Mouse (Mus musculus): ENCODE data around the gene Zfp341. TPM values are rescaled to one million over a fixed set of nuclear protein-coding genes. Genes with fewer than 3 reads are reported as not detected.

Gene Zfp341
- polyA plus RNA-seq, 1 experiment from 2014 or later: 2.0 TPM

DNA sequence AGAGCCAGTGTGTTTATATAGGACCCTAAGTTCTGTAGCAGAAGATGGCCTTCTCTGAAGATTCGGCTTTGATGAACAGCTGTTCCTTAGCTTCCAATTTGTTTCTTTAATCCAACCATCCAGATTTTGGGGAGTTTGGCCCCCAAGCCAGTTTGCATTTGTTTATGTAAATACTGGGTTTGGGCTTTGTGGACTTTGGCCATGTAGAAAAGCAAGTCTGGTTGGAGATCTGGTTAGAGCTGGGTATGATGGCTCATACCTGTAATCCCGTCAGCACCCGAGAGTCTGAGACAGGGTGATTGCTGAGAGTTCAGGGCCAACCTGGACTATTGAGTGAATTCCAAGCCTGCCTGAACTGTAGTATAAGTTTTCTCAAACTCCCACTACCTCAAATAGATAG lies 72.7 kb downstream of the Zfp341 start:
- peaks cover 30% of the 10 kb centered on the region for H3K4me1 ChIP-seq (ENCODE audit: control insufficient read depth, insufficient read depth, low read length)
- whole genome bisulfite sequencing: 96% methylated on average over 3 of the region's 3 CpGs
- ATAC-seq (ENCODE audit: low read depth): no peak

DNA sequence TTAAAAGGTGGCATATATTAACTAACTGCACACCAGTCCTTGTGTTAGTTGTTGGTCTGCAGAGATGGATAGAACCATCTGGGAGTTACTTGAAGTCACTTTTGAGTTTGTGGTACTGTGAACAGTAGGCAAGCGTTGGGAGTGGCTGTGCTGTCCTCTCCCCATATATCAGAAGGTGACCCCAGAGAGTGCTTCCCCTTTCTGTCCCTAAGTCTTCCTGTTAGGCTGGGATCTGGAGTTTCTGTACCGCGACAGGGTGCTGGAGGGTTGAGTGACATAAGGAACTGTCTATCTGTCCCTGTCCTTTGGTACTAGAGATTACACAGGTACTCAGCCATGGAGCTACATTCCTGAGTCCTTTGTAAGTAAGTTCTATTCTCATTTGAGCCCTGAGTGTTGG lies 73.7 kb downstream of the Zfp341 start:
- Histone ChIP-seq H3K9ac (replicated peaks; ENCODE audit: low read depth, low read length) (no peak overlapping the region), H3K36me3 (ENCODE audit: control insufficient read depth, insufficient read depth, low read length) (no peaks in the 10 kb centered on the region), H3K4me3 (ENCODE audit: low read depth, low read length) (no peak overlapping the region), H3K4me1 (ENCODE audit: control insufficient read depth, insufficient read depth, low read length) (peaks cover 28% of the 10 kb centered on the region), H3K4me2 (ENCODE audit: low read depth, low read length) (no peak overlapping the region), H3K9me3 (ENCODE audit: control insufficient read depth, low read length) (no peaks in the 10 kb centered on the region), H3K27ac (ENCODE audit: low read depth, low read length) (no peak overlapping the region), H3K27me3 (ENCODE audit: control insufficient read depth, insufficient read depth, low read length) (no peaks in the 10 kb centered on the region)
- 83% methylated on average over 3 of the region's 3 CpGs for WGBS
- ATAC-seq (ENCODE audit: low read depth): no peak

More for the DNA sequence above, 72.7 kb downstream of the Zfp341 start:
- H3K27ac ChIP-seq (ENCODE audit: low read depth, low read length): no peak overlapping the region
- H3K4me3 ChIP-seq (ENCODE audit: low read depth, low read length): no peak overlapping the region
- no peak overlapping the region for H3K9ac ChIP-seq (replicated peaks; ENCODE audit: low read depth, low read length)
- H3K36me3 ChIP-seq (ENCODE audit: control insufficient read depth, insufficient read depth, low read length): no peaks in the 10 kb centered on the region
- no peak overlapping the region for H3K4me2 ChIP-seq (ENCODE audit: low read depth, low read length)
- no peaks in the 10 kb centered on the region for H3K9me3 ChIP-seq (ENCODE audit: control insufficient read depth, low read length)
- H3K27me3 ChIP-seq (ENCODE audit: control insufficient read depth, insufficient read depth, low read length): no peaks in the 10 kb centered on the region

- Histone ChIP-seq H3K27me3 (ENCODE audit: control insufficient read depth, insufficient read depth, low read length) (no peaks in the 10 kb centered on the region), H3K4me3 (ENCODE audit: low read depth, low read length) (no peak overlapping the region), H3K4me1 (ENCODE audit: control insufficient read depth, insufficient read depth, low read length) (peaks cover 15% of the 10 kb centered on the region), H3K36me3 (ENCODE audit: control insufficient read depth, insufficient read depth, low read length) (peaks cover 12% of the 10 kb centered on the region), H3K4me2 (ENCODE audit: low read depth, low read length) (no peak overlapping the region), H3K9me3 (ENCODE audit: control insufficient read depth, low read length) (no peaks in the 10 kb centered on the region), H3K27ac (ENCODE audit: low read depth, low read length) (no peak overlapping the region), H3K9ac (replicated peaks; ENCODE audit: low read depth, low read length) (no peak overlapping the region)
- 89% methylated on average over 14 of the region's 14 CpGs for WGBS
- ATAC-seq (ENCODE audit: low read depth): no peak
Measured at GRCm38 (mm10) chr2:154689391-154689790, 76.3 kb downstream of the Zfp341 start.

DNA sequence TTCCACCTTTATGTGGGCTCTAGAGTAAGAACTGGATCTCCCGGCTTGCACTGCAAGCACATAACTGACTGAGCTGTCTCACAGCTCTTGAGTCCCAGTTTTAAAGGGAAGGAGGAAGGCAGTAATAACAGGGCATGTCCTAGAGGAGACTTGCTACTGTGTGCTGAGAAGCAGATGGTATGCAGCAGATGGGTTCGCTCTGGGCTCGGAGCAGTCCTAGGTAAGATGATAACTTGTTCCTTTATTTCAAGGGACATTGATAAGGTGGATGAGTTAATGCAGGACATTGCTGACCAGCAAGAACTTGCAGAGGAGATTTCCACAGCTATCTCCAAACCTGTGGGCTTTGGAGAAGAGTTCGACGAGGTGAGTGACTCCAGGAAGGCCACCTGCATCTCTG lies 77.9 kb downstream of the Zfp341 start:
- Histone ChIP-seq H3K9ac (replicated peaks; ENCODE audit: low read depth, low read length) (no peak overlapping the region), H3K27me3 (ENCODE audit: control insufficient read depth, insufficient read depth, low read length) (no peaks in the 10 kb centered on the region), H3K4me3 (ENCODE audit: low read depth, low read length) (no peak overlapping the region), H3K36me3 (ENCODE audit: control insufficient read depth, insufficient read depth, low read length) (peaks cover 15% of the 10 kb centered on the region), H3K27ac (ENCODE audit: low read depth, low read length) (no peak overlapping the region), H3K9me3 (ENCODE audit: control insufficient read depth, low read length) (no peaks in the 10 kb centered on the region), H3K4me1 (ENCODE audit: control insufficient read depth, insufficient read depth, low read length) (peaks cover 1% of the 10 kb centered on the region; the same call in 1 of the 2 replicates), H3K4me2 (ENCODE audit: low read depth, low read length) (no peak overlapping the region)
- 95% methylated on average over 5 of the region's 5 CpGs for WGBS
- ATAC-seq (ENCODE audit: low read depth): no peak

- Histone ChIP-seq H3K4me3 (ENCODE audit: low read depth, low read length) (no peak overlapping the region), H3K27me3 (ENCODE audit: control insufficient read depth, insufficient read depth, low read length) (no peaks in the 10 kb centered on the region), H3K9ac (replicated peaks; ENCODE audit: low read depth, low read length) (no peak overlapping the region), H3K36me3 (ENCODE audit: control insufficient read depth, insufficient read depth, low read length) (peaks cover 15% of the 10 kb centered on the region), H3K4me2 (ENCODE audit: low read depth, low read length) (no peak overlapping the region), H3K4me1 (ENCODE audit: control insufficient read depth, insufficient read depth, low read length) (no peaks in the 10 kb centered on the region), H3K27ac (ENCODE audit: low read depth, low read length) (no peak overlapping the region), H3K9me3 (ENCODE audit: control insufficient read depth, low read length) (no peaks in the 10 kb centered on the region)
- WGBS: 78% methylated on average over 11 of the region's 11 CpGs
- no peak for ATAC-seq (ENCODE audit: low read depth)
Measured at GRCm38 (mm10) chr2:154693186-154693940, 80.3 kb downstream of the Zfp341 start.

- WGBS: 87% methylated on average over 12 of the region's 12 CpGs
- peaks cover 15% of the 10 kb centered on the region for H3K36me3 ChIP-seq (ENCODE audit: control insufficient read depth, insufficient read depth, low read length)
- no peak overlapping the region for H3K27ac ChIP-seq (ENCODE audit: low read depth, low read length)
- H3K9me3 ChIP-seq (ENCODE audit: control insufficient read depth, low read length): no peaks in the 10 kb centered on the region
- no peak overlapping the region for H3K4me2 ChIP-seq (ENCODE audit: low read depth, low read length)
- H3K4me3 ChIP-seq (ENCODE audit: low read depth, low read length): no peak overlapping the region
- no peaks in the 10 kb centered on the region for H3K4me1 ChIP-seq (ENCODE audit: control insufficient read depth, insufficient read depth, low read length)
- no peaks in the 10 kb centered on the region for H3K27me3 ChIP-seq (ENCODE audit: control insufficient read depth, insufficient read depth, low read length)
- ATAC-seq (ENCODE audit: low read depth): no peak
- H3K9ac ChIP-seq (replicated peaks; ENCODE audit: low read depth, low read length): no peak overlapping the region
Measured at GRCm38 (mm10) chr2:154693941-154694256, 80.8 kb downstream of the Zfp341 start.

DNA sequence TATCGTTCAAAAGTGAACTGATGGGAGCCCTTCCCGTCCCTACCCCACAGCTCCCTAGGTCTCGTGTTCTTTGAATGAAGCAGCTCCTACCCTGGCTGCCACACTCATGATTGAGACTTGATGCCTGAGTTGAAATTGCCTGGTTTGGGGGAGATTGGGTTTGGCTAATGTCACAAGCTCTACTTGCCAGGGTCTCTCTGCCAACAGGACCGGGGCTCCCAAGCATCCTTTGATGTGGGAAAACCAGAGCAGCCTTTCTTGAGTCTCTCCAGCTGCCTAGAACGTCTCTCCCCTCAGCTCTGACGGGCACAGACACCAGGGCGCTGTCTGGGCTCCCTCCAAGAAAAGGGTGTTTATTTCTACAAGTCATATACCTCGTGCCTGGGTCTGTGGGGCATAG lies 82.6 kb downstream of the Zfp341 start:
- Histone ChIP-seq H3K27me3 (ENCODE audit: control insufficient read depth, insufficient read depth, low read length) (no peaks in the 10 kb centered on the region), H3K9ac (replicated peaks; ENCODE audit: low read depth, low read length) (no peak overlapping the region), H3K27ac (ENCODE audit: low read depth, low read length) (no peak overlapping the region), H3K9me3 (ENCODE audit: control insufficient read depth, low read length) (no peaks in the 10 kb centered on the region), H3K4me3 (ENCODE audit: low read depth, low read length) (no peak overlapping the region), H3K4me1 (ENCODE audit: control insufficient read depth, insufficient read depth, low read length) (no peaks in the 10 kb centered on the region), H3K36me3 (ENCODE audit: control insufficient read depth, insufficient read depth, low read length) (peaks cover 15% of the 10 kb centered on the region), H3K4me2 (ENCODE audit: low read depth, low read length) (no peak overlapping the region)
- 82% methylated on average over 8 of the region's 8 CpGs for WGBS
- ATAC-seq (ENCODE audit: low read depth): no peak

Other genes starting within 250 kb of the Zfp341 start
- gene Cdk5rap1, start 240.3 kb upstream of the Zfp341 start, polyA plus RNA-seq (2014; fragmentation: Nextera tagmentation; extraction: Ambion mirVana): 7.1 and 10.5 TPM in 2 replicates
- 4.4 and 5.1 TPM in 2 replicates for gene Snta1, start 205.2 kb upstream of the Zfp341 start, polyA plus RNA-seq (2014; fragmentation: Nextera tagmentation; extraction: Ambion mirVana)
- gene Cbfa2t2, start 176.8 kb upstream of the Zfp341 start, polyA plus RNA-seq (2014; fragmentation: Nextera tagmentation; extraction: Ambion mirVana): 48.8 and 51.2 TPM in 2 replicates
- gene 1700003F12Rik, start 66.2 kb upstream of the Zfp341 start, polyA plus RNA-seq (2014; fragmentation: Nextera tagmentation; extraction: Ambion mirVana): 1.6 and 1.9 TPM in 2 replicates
- gene Actl10, start 61.5 kb upstream of the Zfp341 start, polyA plus RNA-seq (2014; fragmentation: Nextera tagmentation; extraction: Ambion mirVana): 0.30 and 0.62 TPM in 2 replicates
- gene Necab3, start 54.4 kb upstream of the Zfp341 start, polyA plus RNA-seq (2014; fragmentation: Nextera tagmentation; extraction: Ambion mirVana): 11.5 and 16.8 TPM in 2 replicates
- gene E2f1, start 43.4 kb upstream of the Zfp341 start, polyA plus RNA-seq (2014; fragmentation: Nextera tagmentation; extraction: Ambion mirVana): 0.92 and 1.8 TPM in 2 replicates
- gene Pxmp4, start 9.6 kb upstream of the Zfp341 start, polyA plus RNA-seq (2014; fragmentation: Nextera tagmentation; extraction: Ambion mirVana): 16.0 and 17.5 TPM in 2 replicates
- 0.92 TPM in 1 of 2 replicates, not detected in the other for gene 4930519P11Rik, start 140 bp downstream of the Zfp341 start, polyA plus RNA-seq (2014; fragmentation: Nextera tagmentation; extraction: Ambion mirVana)
- gene Chmp4b, start 38.4 kb downstream of the Zfp341 start, polyA plus RNA-seq (2014; fragmentation: Nextera tagmentation; extraction: Ambion mirVana): 15.5 and 16.6 TPM in 2 replicates
- not detected in 2 replicates for gene Gm14214, start 156.7 kb downstream of the Zfp341 start, polyA plus RNA-seq (2014; fragmentation: Nextera tagmentation; extraction: Ambion mirVana)
- gene Raly, start 177.8 kb downstream of the Zfp341 start, polyA plus RNA-seq (2014; fragmentation: Nextera tagmentation; extraction: Ambion mirVana): 27.5 and 34.5 TPM in 2 replicates
- not detected in 2 replicates for gene a, start 178.1 kb downstream of the Zfp341 start, polyA plus RNA-seq (2014; fragmentation: Nextera tagmentation; extraction: Ambion mirVana)

Measured in neural tube, embryonic 14.5 days (tissue).